Mouse (Mus musculus): ENCODE measurements at regions not wholly inside any gene's neighbourhood (a gene's known extent, or its start where the extent isn't known, plus 50 kb on each side); places are given as distances from the start of the nearest gene placed in this dataset.

- in situ Hi-C loops (cut with MboI, MseI), result no loop called here
These were observed 53.6 kb upstream of the Otol1 start for GRCm38 (mm10) chr3:69953674-69954329.

DNA sequence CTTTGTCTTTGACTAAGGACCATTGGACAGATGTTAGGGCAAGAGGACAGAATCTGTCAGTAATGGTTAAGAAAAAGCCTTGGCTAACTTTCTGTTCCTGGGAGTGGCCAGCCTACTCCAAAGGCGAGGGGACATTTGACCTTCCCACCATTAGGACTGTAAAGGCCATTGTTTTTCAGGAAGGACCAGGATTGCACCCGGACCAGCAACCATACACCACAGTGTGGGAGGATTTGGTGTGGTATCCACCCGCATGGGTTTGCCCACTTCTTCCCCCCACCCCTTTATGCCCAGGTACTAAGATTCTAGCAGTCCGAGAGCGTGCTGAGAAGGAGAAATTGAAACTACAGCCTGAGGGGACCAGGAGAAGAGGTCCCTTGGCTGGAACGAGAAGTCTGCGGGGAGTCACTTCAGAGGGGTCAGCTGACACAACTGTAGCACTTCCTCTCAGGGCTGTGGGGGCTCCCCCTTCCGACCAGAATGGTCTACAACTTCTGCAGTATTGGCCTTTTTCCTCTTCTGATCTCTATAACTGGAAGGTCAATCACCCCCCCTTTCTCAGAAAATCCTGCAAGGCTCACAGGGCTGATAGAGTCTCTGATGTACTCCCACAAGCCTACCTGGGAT is 63.2 kb upstream of the Sptssb start:
- in situ Hi-C loops (cut with MboI, MseI), result loop anchor here (25.0 kb wide), 1 partner anchor 486 kb away; no protein-coding TSS in a partner anchor

DNA sequence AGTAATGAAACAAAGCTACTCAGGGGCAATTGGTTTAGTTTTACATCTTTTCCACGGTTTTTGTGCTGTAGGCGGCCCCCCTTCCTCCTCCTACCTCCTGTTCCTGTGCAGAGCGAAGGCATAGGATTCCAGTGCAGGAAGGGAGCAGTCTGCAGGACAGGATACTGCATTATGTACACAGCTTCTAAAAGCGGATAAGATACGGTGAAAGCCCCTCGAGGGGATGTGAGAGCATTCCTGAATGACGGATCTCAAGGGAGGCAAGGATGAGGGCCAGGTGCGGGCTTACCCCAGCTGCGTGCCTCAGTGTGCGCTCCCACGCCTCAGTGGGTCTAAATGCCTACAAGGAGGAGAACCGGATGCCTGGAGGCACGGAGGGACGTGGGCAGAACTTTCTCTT is 53.1 kb upstream of the Sptssb start:
- in situ Hi-C loops (cut with MboI, MseI), result loop anchor here (25.0 kb wide), 1 partner anchor 476 kb away; no protein-coding TSS in a partner anchor

- in situ Hi-C loops (cut with MboI, MseI), result loop anchor here (25.0 kb wide), 1 partner anchor 473 kb away; no protein-coding TSS in a partner anchor
These were observed 50.3 kb upstream of the Sptssb start for GRCm38 (mm10) chr3:69910073-69910472.
